Mouse (Mus musculus): ENCODE results near the gene Mapk6. TPM values are rescaled to one million over a fixed set of nuclear protein-coding genes. Genes with fewer than 3 reads are reported as not detected.

Gene Mapk6
- polyA plus RNA-seq, 1 experiment from 2014 or later = 142 TPM

- 27% methylated on average over 6 of the region's 6 CpGs for WGBS
These were observed 28.0 kb upstream of the Mapk6 start for GRCm38 (mm10) chr9:75437653-75438385.

GRCm38 (mm10) chr9:75435918-75436317, 26.1 kb upstream of the Mapk6 start:
- Histone ChIP-seq H3K27me3 (replicated peaks; ENCODE audit: control insufficient read depth, insufficient read depth, low read length) (no peaks in the 10 kb centered on the region), H3K4me2 (ENCODE audit: low read length) (peak overlapping the region; percentile 5; the same call in 1 of the 2 replicates), H3K9me3 (ENCODE audit: control insufficient read depth, low read length) (no peaks in the 10 kb centered on the region), H3K36me3 (ENCODE audit: control insufficient read depth, insufficient read depth, low read length) (no peaks in the 10 kb centered on the region), H3K27ac (ENCODE audit: low read depth, low read length) (no peak overlapping the region), H3K4me3 (ENCODE audit: low read length) (no peak overlapping the region), H3K4me1 (ENCODE audit: control insufficient read depth, insufficient read depth, low read depth, low read length) (no peaks in the 10 kb centered on the region; the same call in 1 of the 2 replicates), H3K9ac (ENCODE audit: low read depth, low read length) (0 out of 2 replicates have a peak overlapping the region, but pooled peaks have one; percentile 27)
- 1% methylated on average over 12 of the region's 12 CpGs for WGBS
- peak; percentile 24 for ATAC-seq

More at GRCm38 (mm10) chr9:75437653-75438385, 28.0 kb upstream of the Mapk6 start:
- Histone ChIP-seq H3K9me3 (ENCODE audit: control insufficient read depth, low read length) (no peaks in the 10 kb centered on the region), H3K4me1 (ENCODE audit: control insufficient read depth, insufficient read depth, low read depth, low read length) (peaks cover 8% of the 10 kb centered on the region), H3K36me3 (ENCODE audit: control insufficient read depth, insufficient read depth, low read length) (no peaks in the 10 kb centered on the region), H3K27me3 (replicated peaks; ENCODE audit: control insufficient read depth, insufficient read depth, low read length) (no peaks in the 10 kb centered on the region), H3K27ac (ENCODE audit: low read depth, low read length) (no peak overlapping the region), H3K4me2 (ENCODE audit: low read length) (no peak overlapping the region), H3K4me3 (ENCODE audit: low read length) (no peak overlapping the region), H3K9ac (ENCODE audit: low read depth, low read length) (no peak overlapping the region)
- ATAC-seq = no peak

- Histone ChIP-seq H3K4me1 (ENCODE audit: control insufficient read depth, insufficient read depth, low read depth, low read length) (no peaks in the 10 kb centered on the region; the same call in 1 of the 2 replicates), H3K36me3 (ENCODE audit: control insufficient read depth, insufficient read depth, low read length) (no peaks in the 10 kb centered on the region), H3K4me2 (ENCODE audit: low read length) (no peak overlapping the region), H3K4me3 (ENCODE audit: low read length) (no peak overlapping the region), H3K27ac (ENCODE audit: low read depth, low read length) (no peak overlapping the region), H3K9ac (ENCODE audit: low read depth, low read length) (no peak overlapping the region), H3K9me3 (ENCODE audit: control insufficient read depth, low read length) (no peaks in the 10 kb centered on the region), H3K27me3 (replicated peaks; ENCODE audit: control insufficient read depth, insufficient read depth, low read length) (no peaks in the 10 kb centered on the region)
- 78% methylated on average over 4 of the region's 4 CpGs for WGBS
- no peak for ATAC-seq
These were observed 25.5 kb upstream of the Mapk6 start for GRCm38 (mm10) chr9:75435291-75435690.

GRCm38 (mm10) chr9:75434872-75435271, 25.1 kb upstream of the Mapk6 start:
- H3K9ac ChIP-seq (ENCODE audit: low read depth, low read length) = no peak overlapping the region
- H3K4me2 ChIP-seq (ENCODE audit: low read length) = no peak overlapping the region
- WGBS = 77% methylated on average over 6 of the region's 6 CpGs
- no peaks in the 10 kb centered on the region for H3K9me3 ChIP-seq (ENCODE audit: control insufficient read depth, low read length)
- H3K27ac ChIP-seq (ENCODE audit: low read depth, low read length) = no peak overlapping the region
- no peaks in the 10 kb centered on the region; the same call in 1 of the 2 replicates for H3K4me1 ChIP-seq (ENCODE audit: control insufficient read depth, insufficient read depth, low read depth, low read length)
- no peak overlapping the region for H3K4me3 ChIP-seq (ENCODE audit: low read length)
- H3K36me3 ChIP-seq (ENCODE audit: control insufficient read depth, insufficient read depth, low read length) = no peaks in the 10 kb centered on the region
- H3K27me3 ChIP-seq (replicated peaks; ENCODE audit: control insufficient read depth, insufficient read depth, low read length) = no peaks in the 10 kb centered on the region
- peak; percentile 37; the same call in 1 of the 2 replicates for ATAC-seq

GRCm38 (mm10) chr9:75434172-75434793, 24.5 kb upstream of the Mapk6 start:
- 47% methylated on average over 7 of the region's 7 CpGs for WGBS
- no peaks in the 10 kb centered on the region for H3K36me3 ChIP-seq (ENCODE audit: control insufficient read depth, insufficient read depth, low read length)
- H3K27ac ChIP-seq (ENCODE audit: low read depth, low read length) = no peak overlapping the region
- no peaks in the 10 kb centered on the region for H3K9me3 ChIP-seq (ENCODE audit: control insufficient read depth, low read length)
- H3K27me3 ChIP-seq (replicated peaks; ENCODE audit: control insufficient read depth, insufficient read depth, low read length) = no peaks in the 10 kb centered on the region
- H3K4me2 ChIP-seq (ENCODE audit: low read length) = no peak overlapping the region
- no peaks in the 10 kb centered on the region; the same call in 1 of the 2 replicates for H3K4me1 ChIP-seq (ENCODE audit: control insufficient read depth, insufficient read depth, low read depth, low read length)
- H3K4me3 ChIP-seq (ENCODE audit: low read length) = no peak overlapping the region
- no peak overlapping the region for H3K9ac ChIP-seq (ENCODE audit: low read depth, low read length)
- ATAC-seq = peak; percentile 58

GRCm38 (mm10) chr9:75432694-75433093, 22.9 kb upstream of the Mapk6 start:
- Histone ChIP-seq H3K4me3 (ENCODE audit: low read length) (no peak overlapping the region), H3K27ac (ENCODE audit: low read depth, low read length) (no peak overlapping the region), H3K36me3 (ENCODE audit: control insufficient read depth, insufficient read depth, low read length) (no peaks in the 10 kb centered on the region), H3K9ac (ENCODE audit: low read depth, low read length) (no peak overlapping the region), H3K4me1 (ENCODE audit: control insufficient read depth, insufficient read depth, low read depth, low read length) (no peaks in the 10 kb centered on the region; the same call in 1 of the 2 replicates), H3K4me2 (ENCODE audit: low read length) (no peak overlapping the region), H3K9me3 (ENCODE audit: control insufficient read depth, low read length) (no peaks in the 10 kb centered on the region), H3K27me3 (replicated peaks; ENCODE audit: control insufficient read depth, insufficient read depth, low read length) (no peaks in the 10 kb centered on the region)
- 60% methylated on average over 3 of the region's 3 CpGs for WGBS
- ATAC-seq = no peak

- 77% methylated on average over 16 of the region's 16 CpGs for WGBS
- no peak overlapping the region for H3K4me2 ChIP-seq (ENCODE audit: low read length)
- no peak for ATAC-seq
- no peaks in the 10 kb centered on the region for H3K36me3 ChIP-seq (ENCODE audit: control insufficient read depth, insufficient read depth, low read length)
- H3K9me3 ChIP-seq (ENCODE audit: control insufficient read depth, low read length) = no peaks in the 10 kb centered on the region
- H3K27ac ChIP-seq (ENCODE audit: low read depth, low read length) = no peak overlapping the region
- no peak overlapping the region for H3K9ac ChIP-seq (ENCODE audit: low read depth, low read length)
- H3K27me3 ChIP-seq (replicated peaks; ENCODE audit: control insufficient read depth, insufficient read depth, low read length) = no peaks in the 10 kb centered on the region
- H3K4me3 ChIP-seq (ENCODE audit: low read length) = no peak overlapping the region
- H3K4me1 ChIP-seq (ENCODE audit: control insufficient read depth, insufficient read depth, low read depth, low read length) = no peaks in the 10 kb centered on the region; the same call in 1 of the 2 replicates
These were observed 21.2 kb upstream of the Mapk6 start for GRCm38 (mm10) chr9:75430822-75431621.

GRCm38 (mm10) chr9:75429657-75430056, 19.9 kb upstream of the Mapk6 start:
- H3K4me2 ChIP-seq (ENCODE audit: low read length) = no peak overlapping the region
- H3K9ac ChIP-seq (ENCODE audit: low read depth, low read length) = no peak overlapping the region
- H3K27me3 ChIP-seq (replicated peaks; ENCODE audit: control insufficient read depth, insufficient read depth, low read length) = no peaks in the 10 kb centered on the region
- H3K9me3 ChIP-seq (ENCODE audit: control insufficient read depth, low read length) = no peaks in the 10 kb centered on the region
- 96% methylated on average over 1 of the region's 1 CpGs for WGBS
- ATAC-seq = no peak
- H3K4me3 ChIP-seq (ENCODE audit: low read length) = no peak overlapping the region
- H3K4me1 ChIP-seq (ENCODE audit: control insufficient read depth, insufficient read depth, low read depth, low read length) = no peaks in the 10 kb centered on the region
- no peak overlapping the region for H3K27ac ChIP-seq (ENCODE audit: low read depth, low read length)
- H3K36me3 ChIP-seq (ENCODE audit: control insufficient read depth, insufficient read depth, low read length) = no peaks in the 10 kb centered on the region

- H3K9me3 ChIP-seq (ENCODE audit: control insufficient read depth, low read length) = no peaks in the 10 kb centered on the region
- no peak overlapping the region for H3K27ac ChIP-seq (ENCODE audit: low read depth, low read length)
- H3K36me3 ChIP-seq (ENCODE audit: control insufficient read depth, insufficient read depth, low read length) = no peaks in the 10 kb centered on the region
- no peak overlapping the region for H3K4me3 ChIP-seq (ENCODE audit: low read length)
- H3K27me3 ChIP-seq (replicated peaks; ENCODE audit: control insufficient read depth, insufficient read depth, low read length) = no peaks in the 10 kb centered on the region
- WGBS = 98% methylated on average over 2 of the region's 2 CpGs
- no peak for ATAC-seq
- H3K9ac ChIP-seq (ENCODE audit: low read depth, low read length) = no peak overlapping the region
- H3K4me2 ChIP-seq (ENCODE audit: low read length) = no peak overlapping the region
- no peaks in the 10 kb centered on the region for H3K4me1 ChIP-seq (ENCODE audit: control insufficient read depth, insufficient read depth, low read depth, low read length)
These were observed 19.2 kb upstream of the Mapk6 start for GRCm38 (mm10) chr9:75429040-75429439.
